Mouse (Mus musculus) adrenal gland, postnatal 36 days (tissue): ENCODE results near the gene Tcp10a. TPM values are rescaled to one million over a fixed set of nuclear protein-coding genes. Genes with fewer than 3 reads are reported as not detected.
"Not testable (repeated sequence)": the region's sequence is repeated elsewhere in the genome, so short reads cannot be mapped to it uniquely, and the experiment has no call there.

Experiments
- DNase-seq, 2 experiments: peaks; one replicate each; pipeline ENCODE4 v3.0.0; 2021; ENCODE audit warnings: mixed read lengths in 1 of 2
- long read RNA-seq, 2 experiments: library from polyadenylated mRNA; stranded (forward); transcript quantifications; one replicate each; pipeline ENCODE4 v2.0.0; 2021; ENCODE audit warnings: borderline sequencing depth in 2 of 2
- total RNA-seq, 2 experiments: library from RNA; stranded (reverse); gene quantifications; 2 replicates each; pipeline ENCODE4 v1.2.3; 2021

The Tcp10a gene
- under 1 TPM in 1 of 2 experiments, not detected in 1; 0.13 TPM for total RNA-seq
- long read RNA-seq, experiment 1, result 0 reads
- long read RNA-seq, experiment 2, result 0 reads

GRCm38 (mm10) chr17:7324346-7324745 is at the start of gene Tcp10a:
Gene Tcp10a (plus strand): TSS chr17:7324646.
- not testable (repeated sequence) for DNase-seq

- DNase-seq, result no peak
Observed at GRCm38 (mm10) chr17:7278702-7279242, 45.7 kb upstream of the Tcp10a start.

GRCm38 (mm10) chr17:7279251-7279650 is 45.2 kb upstream of the Tcp10a start:
- DNase-seq, result peak; percentile 46 to 51

GRCm38 (mm10) chr17:7284297-7284910 is 40.0 kb upstream of the Tcp10a start:
- DNase-seq, result peak; percentile 60 to 69

GRCm38 (mm10) chr17:7285292-7285691 is 39.2 kb upstream of the Tcp10a start:
- no peak for DNase-seq

- DNase-seq, result no peak
Observed at GRCm38 (mm10) chr17:7286422-7287050, 37.9 kb upstream of the Tcp10a start.

GRCm38 (mm10) chr17:7292012-7292684 is 32.3 kb upstream of the Tcp10a start:
- no peak for DNase-seq

GRCm38 (mm10) chr17:7306278-7307196 is 17.9 kb upstream of the Tcp10a start:
- peak in 1 of 2 experiments; percentile 7 for DNase-seq

GRCm38 (mm10) chr17:7315693-7316382 is 8.6 kb upstream of the Tcp10a start:
- DNase-seq, result not testable (repeated sequence)

- not testable (repeated sequence) for DNase-seq
Observed at GRCm38 (mm10) chr17:7319789-7320188, 4.7 kb upstream of the Tcp10a start.

GRCm38 (mm10) chr17:7326415-7326814 is 2.0 kb downstream of the Tcp10a start:
- not testable (repeated sequence) for DNase-seq

- DNase-seq, result not testable (repeated sequence)
Observed at GRCm38 (mm10) chr17:7332745-7333144, 8.3 kb downstream of the Tcp10a start.

- DNase-seq, result not testable (repeated sequence)
Observed at GRCm38 (mm10) chr17:7337381-7337780, 12.9 kb downstream of the Tcp10a start.

GRCm38 (mm10) chr17:7348765-7349164 is 24.3 kb downstream of the Tcp10a start:
- DNase-seq, result not testable (repeated sequence)

GRCm38 (mm10) chr17:7352596-7352995 is 28.1 kb downstream of the Tcp10a start, which contains the start of gene Ttll2:
Gene Ttll2 (minus strand): TSS chr17:7352696.
- DNase-seq, result not testable (repeated sequence)

GRCm38 (mm10) chr17:7359806-7360205 is 35.4 kb downstream of the Tcp10a start:
- DNase-seq, result not testable (repeated sequence)

GRCm38 (mm10) chr17:7360749-7361465 is 36.5 kb downstream of the Tcp10a start:
- DNase-seq, result peak; percentile 40 to 62

GRCm38 (mm10) chr17:7365615-7366014 is 41.2 kb downstream of the Tcp10a start:
- DNase-seq, result not testable (repeated sequence)

- DNase-seq, result not testable (repeated sequence)
Observed at GRCm38 (mm10) chr17:7366265-7366664, 41.8 kb downstream of the Tcp10a start.
